Mouse (Mus musculus): ENCODE results near the gene Id3.
"Not testable (repeated sequence)": the region's sequence is repeated elsewhere in the genome, so short reads cannot be mapped to it uniquely, and the experiment has no call there.

Gene Id3

GRCm38 (mm10) chr4:136143193-136143976, at the start of gene Id3:
Gene Id3 (plus strand): TSS chr4:136143497.
- DNase-seq: peak; percentile 96

- DNase-seq: no peak
These were observed 48.6 kb upstream of the Id3 start for GRCm38 (mm10) chr4:136094519-136095219.

- DNase-seq: no peak
These were observed 47.7 kb upstream of the Id3 start for GRCm38 (mm10) chr4:136095490-136096105.

DNA sequence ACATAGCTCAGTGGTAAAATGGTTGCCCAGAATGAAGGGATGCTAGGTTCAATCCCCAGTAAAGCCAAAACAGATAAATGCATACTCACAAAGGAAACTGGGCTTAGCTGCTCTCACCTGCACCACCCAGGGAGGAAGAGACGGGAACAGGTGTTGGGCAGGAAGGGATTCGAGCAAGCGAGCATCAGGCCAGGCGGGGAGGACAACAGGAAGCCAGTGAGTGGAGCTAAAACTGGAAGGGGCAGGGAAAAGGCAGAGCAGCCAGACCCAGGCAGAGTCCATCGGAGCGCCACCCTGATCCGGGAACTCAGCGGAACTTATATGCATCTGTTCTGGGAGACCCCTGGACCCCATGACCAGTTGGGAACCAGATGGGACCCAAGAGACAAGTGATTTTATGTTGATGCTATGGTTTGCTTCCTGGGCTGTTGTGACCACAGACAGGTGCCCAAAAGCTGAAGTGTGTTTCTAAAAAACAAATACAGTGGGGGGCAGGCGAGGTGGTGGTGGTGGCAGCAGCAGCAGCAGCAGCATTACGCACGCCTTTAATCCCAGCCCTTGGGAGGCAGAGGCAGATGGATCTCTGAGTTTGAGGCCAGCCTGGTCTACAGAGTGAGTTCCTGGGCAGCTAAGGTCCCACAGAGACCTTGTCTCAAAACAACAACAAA, 46.7 kb upstream of the Id3 start:
- no peak for DNase-seq

DNA sequence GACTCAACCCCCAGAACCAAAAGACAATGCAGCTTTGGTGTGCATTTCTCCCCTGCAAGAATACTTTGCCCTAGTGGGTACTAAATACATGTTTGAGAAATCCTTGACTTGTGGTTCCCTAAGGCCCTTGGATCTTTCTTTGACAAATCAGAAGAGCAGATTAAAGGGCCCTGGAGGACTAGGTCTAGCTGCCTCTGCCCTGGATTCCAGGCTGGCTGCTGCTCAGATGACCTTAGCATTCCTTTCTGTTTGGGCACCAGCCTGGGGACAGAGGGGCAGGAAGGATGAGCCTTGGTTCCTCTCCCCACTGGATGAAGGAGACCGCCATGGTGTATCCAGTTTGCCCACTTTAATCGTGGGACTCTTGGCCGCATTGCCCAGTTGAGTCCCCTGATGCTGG, 44.9 kb upstream of the Id3 start:
- DNase-seq: no peak

- no peak for DNase-seq
These were observed 42.8 kb upstream of the Id3 start for GRCm38 (mm10) chr4:136100396-136101070.

GRCm38 (mm10) chr4:136101753-136102152, 41.5 kb upstream of the Id3 start:
- DNase-seq: not testable (repeated sequence)

DNA sequence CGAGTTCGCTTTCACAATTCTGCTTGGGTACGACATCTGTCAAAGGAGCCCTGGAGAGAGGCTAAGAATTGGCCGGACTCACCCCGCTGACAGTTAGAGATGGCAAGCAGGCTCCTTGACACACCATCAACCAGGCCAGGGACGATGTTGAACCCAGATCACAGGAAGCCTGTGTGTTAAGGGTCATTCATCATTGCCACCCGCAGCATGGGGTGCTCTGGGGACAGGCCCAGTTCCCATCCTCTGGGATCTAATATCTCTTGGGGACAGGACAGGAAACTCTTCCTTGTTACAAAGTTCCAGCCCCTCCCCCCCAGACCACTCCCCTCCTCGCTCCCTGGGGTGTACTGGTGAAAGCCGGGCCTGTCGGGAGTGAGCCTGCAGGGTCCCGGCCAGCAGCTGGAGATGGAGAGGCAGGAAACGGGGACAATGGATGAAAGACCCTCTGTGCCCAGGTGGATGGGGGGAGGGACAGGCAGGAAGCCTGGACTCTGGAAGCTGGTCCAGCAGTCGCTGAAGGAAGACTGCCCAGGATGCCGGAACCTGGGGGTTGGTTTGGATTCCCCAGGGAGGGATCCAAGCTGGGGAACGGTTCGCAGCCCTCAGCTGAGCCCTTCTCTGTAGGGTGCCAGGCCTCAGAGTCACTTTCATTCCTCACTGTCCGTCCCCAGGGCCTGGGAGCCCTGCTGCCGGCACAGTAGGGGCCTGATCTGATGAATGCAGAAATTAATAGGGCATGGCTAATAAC, 38.5 kb upstream of the Id3 start:
- DNase-seq: peak; percentile 47

DNA sequence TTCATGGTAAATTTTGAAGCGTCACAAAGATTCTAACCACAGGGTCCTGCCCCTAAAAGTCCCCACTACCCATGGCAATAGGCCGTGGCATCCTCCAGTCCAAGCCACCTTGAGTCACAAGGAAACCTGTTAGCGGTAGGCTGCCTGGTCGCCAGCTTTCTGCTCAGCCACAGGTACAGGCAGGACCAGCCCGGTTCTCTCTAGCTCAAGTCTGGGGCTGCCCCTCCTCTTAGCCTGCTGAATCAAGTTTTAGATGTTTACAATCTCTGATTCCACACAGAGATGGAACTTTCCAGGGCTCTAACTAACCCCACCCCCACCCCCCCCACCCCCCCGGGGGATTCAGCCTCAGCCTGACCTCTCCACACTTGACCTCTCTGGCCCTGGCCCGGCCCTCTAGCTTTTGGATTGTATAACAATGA, 36.4 kb upstream of the Id3 start:
- DNase-seq: peak; percentile 67

DNA sequence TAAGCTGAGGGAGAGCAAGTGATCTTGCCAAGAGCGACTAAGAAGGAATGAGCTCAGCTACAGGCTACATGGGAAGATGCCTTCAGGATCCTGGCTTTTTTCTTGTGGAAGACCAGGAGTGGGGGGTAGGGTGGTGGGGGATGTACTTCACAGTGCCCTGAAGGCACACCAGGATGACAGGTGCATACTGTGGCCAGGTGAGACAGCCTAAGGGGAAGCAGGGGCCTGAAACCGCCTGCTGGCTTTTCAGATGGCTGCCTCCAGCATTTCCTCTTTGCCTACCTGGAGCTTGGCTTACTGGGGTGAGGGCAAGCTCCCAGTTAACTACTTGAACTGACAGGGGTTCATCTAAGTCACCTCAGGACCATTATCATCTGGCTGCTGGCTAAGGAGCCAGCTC, 34.1 kb upstream of the Id3 start:
- DNase-seq: no peak

DNA sequence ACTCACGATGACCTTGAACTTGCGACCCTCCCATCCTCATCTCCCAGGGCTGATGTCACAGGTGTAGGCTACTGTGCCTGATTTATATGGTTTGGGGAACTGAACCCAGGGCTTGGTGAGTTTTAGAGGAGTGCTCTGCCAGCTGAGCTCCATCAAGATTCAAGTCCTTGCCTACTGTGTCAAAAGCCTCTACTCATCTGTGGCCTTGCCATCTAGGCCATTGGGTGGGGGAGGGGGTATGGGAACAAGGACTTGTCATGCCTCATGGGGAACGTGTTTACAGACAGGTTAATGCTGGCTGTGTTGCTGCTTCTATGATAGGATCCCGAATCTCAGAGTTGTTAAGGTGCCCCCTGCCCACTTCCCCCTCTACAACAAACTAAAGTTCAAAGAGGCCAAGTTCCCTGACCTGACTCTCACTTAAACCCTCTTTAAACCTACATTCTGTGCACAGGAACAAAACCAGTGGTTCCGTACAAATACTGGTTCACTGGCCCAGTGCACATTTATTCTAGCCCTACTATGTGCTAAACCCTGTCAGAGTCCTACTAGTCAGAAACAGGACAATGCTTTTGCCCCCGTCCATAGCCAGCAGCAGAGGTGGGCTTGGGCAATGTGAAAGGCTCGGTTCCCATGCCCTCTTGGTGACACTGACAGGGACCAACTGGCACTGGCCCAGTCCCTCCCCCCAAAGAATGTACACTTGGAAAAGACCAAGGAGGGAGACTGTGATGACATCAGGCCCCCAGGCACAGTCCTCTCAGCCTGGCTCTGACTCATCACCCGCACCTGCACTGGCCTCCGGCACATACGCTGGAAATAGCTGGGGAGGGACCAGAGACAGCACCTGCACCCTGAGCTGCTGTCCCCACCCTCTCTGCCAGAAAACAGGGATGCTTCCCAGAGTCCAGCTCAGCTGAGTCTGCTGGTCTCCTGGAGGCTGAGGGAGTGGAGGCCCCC, 33.1 kb upstream of the Id3 start:
- DNase-seq: no peak

DNA sequence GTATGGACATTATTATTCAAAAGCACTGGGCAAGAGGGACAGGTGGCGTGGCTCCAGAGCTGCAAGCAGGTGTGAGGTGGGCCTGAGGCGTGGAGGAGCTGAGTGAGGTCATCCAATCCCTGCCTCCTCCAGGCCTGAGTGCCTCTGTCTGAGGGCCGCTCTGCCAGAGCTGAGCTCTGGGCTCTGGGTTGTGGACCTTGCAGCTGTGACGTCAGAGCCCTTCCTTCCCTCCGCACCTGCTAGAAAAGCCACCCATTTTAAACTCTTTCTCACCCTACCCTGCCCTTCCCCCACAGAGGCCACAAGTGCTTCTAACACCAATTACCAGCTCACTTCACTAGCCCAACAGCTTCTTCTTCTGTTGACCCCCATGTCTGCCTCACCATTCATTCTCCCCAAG, 31.0 kb upstream of the Id3 start:
- no peak for DNase-seq

DNA sequence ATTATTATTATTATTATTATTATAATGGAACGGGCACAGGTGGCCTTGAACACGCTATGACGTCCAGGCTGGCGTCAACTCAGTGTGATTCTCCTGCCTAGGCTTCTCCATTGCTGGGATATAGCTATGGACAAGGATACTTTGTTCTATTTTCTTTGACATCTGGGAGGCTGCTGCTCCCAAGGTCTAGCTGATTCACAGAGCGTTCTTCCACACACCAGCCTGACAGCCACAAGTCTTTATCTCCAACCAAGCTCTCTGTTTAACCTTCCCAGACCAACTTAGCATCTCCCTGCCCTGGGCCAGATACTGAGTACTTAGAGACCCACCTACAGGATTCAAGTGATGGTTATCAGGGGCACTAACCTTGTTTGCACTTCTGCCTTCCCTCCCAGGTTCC, 28.6 kb upstream of the Id3 start:
- no peak for DNase-seq

DNA sequence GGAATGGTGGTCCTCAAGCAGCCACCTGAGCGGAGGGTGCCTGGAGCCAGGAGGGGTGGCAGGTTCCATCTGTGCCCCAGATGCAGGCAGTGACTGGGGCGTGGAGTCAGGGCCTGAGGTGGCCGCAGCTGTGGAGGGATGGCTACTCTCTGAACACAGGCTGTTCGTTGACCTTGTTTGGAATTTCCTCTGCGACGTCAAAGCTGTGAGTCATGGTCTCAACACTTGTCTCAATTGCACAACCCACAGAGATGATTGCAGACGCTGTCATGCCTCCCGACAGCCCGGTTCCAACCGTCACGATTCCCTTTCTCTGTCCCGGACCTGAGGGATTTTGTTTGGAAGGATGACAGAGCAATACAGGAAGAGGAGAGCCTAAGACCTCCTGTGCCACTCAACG, 26.3 kb upstream of the Id3 start:
- peak; percentile 28 for DNase-seq

DNA sequence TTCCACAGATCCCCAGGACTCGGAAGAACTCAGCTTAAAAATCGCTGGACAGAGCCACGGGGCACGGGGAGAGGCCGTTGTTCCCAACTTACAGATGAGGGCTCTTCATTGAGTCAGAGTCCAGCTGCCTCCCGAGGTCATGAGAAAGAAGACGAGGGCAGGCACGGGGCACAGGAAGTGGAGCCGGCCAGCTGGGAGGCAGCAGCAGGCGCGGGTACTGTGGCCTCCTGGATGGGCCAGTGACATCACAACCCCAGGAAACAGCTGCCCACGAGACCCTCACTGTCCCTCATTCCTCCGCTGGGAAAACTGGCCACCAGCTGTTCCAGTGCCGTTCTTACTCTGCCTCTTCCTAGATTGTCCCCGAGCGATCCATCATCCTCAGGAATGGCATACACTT, 23.3 kb upstream of the Id3 start:
- DNase-seq: peak; percentile 19

GRCm38 (mm10) chr4:136121158-136121557, 22.1 kb upstream of the Id3 start:
- no peak for DNase-seq

DNA sequence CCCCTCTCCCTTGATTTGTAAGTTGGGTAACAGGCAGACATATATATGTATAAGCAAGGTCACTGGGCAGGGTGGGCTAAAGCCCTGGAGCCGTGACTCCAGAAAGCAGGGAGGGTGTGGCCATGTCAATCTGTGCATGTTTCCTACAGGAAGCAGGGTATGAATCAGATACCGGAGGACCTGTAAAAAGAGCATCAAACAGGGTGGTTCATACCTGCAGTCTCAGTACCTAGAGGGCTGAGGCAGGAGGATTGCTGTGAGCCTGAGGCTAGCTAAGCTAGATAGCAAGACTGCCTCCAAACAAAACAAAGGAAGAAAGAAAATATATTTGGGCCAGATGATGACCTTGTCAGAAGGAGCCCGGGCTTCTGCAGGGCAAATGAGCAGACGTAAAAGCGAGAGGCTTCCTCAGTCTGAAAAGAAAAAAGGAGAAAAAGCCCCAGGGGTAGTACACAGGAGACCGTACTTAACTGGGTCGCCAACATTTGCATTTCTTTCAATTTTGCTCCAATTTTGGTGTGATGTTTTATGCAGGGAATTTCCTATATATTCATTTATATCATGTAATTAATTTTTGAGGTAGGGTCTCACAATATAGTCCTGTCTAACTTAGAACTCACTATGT, 21.3 kb upstream of the Id3 start:
- DNase-seq: no peak

DNA sequence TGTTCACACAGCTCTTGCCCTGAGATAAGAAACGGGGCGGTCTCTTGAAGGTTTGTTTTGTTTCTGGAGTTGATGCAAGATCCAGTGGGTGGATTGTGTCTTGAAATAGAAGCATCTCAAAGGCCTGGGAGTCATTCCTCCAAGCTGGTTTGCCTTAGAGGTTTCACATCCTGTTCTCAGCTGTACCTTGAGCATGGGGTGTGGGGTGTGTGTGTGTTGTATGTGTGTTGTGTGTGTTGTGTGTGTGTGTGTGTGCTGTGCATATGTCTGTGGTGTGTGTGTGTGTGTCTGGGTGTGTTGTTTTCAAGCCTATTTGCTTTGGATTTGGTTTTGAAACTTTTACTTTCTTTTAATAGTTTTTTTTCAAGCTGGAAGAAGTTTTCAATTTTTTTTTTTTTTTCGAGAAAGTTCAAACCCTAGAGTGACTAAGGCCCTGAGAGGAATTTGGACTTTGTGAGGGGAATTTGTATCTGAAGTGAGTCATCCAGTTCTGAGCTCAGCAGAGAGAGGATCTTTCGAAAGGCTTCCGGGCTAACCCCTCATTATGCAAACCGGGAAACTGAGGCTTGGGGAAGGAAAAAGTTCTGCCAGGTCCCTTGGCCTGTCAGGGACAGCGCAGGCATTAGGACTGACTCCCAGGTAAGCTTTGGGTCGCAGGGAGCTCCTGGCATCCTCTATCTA, 20.0 kb upstream of the Id3 start:
- peak; percentile 23 for DNase-seq

DNA sequence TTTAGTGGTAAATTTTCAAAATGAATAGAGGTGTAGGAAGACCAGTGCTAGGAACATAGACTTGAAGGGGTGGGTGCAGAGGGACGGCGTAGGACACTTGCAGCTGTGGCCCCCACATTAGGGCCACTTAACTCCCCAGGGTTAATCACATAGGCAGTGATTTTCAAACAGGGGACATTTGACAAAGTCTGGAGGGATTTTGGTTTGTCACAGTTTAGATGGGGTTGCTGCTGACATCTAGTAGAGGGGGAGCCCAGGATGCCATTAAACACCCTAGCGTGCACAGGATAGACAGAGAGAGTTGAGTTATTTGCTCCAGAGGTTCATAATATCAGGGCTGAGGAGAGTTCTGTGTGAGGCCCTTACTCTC, 19.5 kb upstream of the Id3 start:
- DNase-seq: no peak

- DNase-seq: no peak
These were observed 18.7 kb upstream of the Id3 start for GRCm38 (mm10) chr4:136124581-136124980.

Measured in kidney, adult 18-20 months (tissue).